Mouse (Mus musculus) cortical plate, adult 2 months (tissue): ENCODE measurements at regions not wholly inside any gene's neighbourhood (a gene's known extent, or its start where the extent isn't known, plus 50 kb on each side); places are given as distances from the start of the nearest gene placed in this dataset.

Experiments used
- CTCF ChIP-seq: fragments of 200-500 bp; IDR thresholded peaks from 2 replicates; pipeline ENCODE4 v1.5.1; 2011; ENCODE audit warnings: mild to moderate bottlenecking, control low read depth, low read length; ENCODE audit not compliant: insufficient read depth; ENCODE audit errors: extremely low read depth
- POLR2A ChIP-seq: fragments of 200-500 bp; IDR thresholded peaks from 2 replicates; pipeline ENCODE4 v1.6.1; 2011; ENCODE audit warnings: mild to moderate bottlenecking, low read length, control low read depth; ENCODE audit not compliant: insufficient read depth; ENCODE audit errors: extremely low read depth

DNA sequence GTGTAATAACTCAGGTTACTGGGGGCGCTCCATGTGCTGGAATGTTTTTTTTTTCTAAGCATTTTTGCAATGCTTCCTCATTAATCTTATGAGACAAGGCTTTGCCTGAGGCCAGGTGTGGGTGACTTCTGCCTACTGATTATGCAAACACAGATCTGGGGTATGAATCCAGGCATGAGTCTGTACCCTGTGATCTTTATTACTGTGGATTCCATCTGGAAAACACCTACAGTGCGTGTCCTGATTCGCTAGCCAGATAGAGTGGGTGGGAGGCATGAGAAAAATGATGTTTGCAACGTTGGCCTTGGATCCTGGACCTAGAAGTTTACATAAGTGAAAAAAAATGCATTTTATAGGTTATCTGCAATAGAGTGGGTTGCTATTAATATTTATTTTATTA lies 387.9 kb upstream of the Ube2e3 start:
- TF ChIP-seq CTCF (no peak), POLR2A (no peak)
